Mouse (Mus musculus): ENCODE measurements around the gene Naa10. TPM values are rescaled to one million over a fixed set of nuclear protein-coding genes. Genes with fewer than 3 reads are reported as not detected.

Naa10 gene
- polyA plus RNA-seq, 1 experiment from 2014 or later = 159 TPM

- Histone ChIP-seq H3K9ac (no peak overlapping the region), H3K4me1 (no peaks in the 10 kb centered on the region), H3K27me3 (no peaks in the 10 kb centered on the region; the same call in 1 of the 2 replicates), H3K27ac (no peak overlapping the region), H3K4me3 (replicated peaks) (no peak overlapping the region), H3K36me3 (no peaks in the 10 kb centered on the region), H3K4me2 (no peak overlapping the region), H3K9me3 (replicated peaks) (no peaks in the 10 kb centered on the region)
- ATAC-seq (replicated peaks; ENCODE audit: low FRiP score) = no peak
- 58% methylated on average over 1 of the region's 1 CpGs for WGBS
Observed at GRCm38 (mm10) chrX:73871956-73872355, 49.8 kb downstream of the Naa10 start.

- H3K36me3 ChIP-seq = no peaks in the 10 kb centered on the region
- no peak for ATAC-seq (replicated peaks; ENCODE audit: low FRiP score)
- H3K4me2 ChIP-seq = no peak overlapping the region
- H3K27ac ChIP-seq = no peak overlapping the region
- H3K4me3 ChIP-seq (replicated peaks) = no peak overlapping the region
- no peaks in the 10 kb centered on the region; the same call in 1 of the 2 replicates for H3K27me3 ChIP-seq
- no peak overlapping the region for H3K9ac ChIP-seq
- H3K4me1 ChIP-seq = no peaks in the 10 kb centered on the region
- H3K9me3 ChIP-seq (replicated peaks) = no peaks in the 10 kb centered on the region
Observed at GRCm38 (mm10) chrX:73871474-73871873, 50.3 kb downstream of the Naa10 start.

DNA sequence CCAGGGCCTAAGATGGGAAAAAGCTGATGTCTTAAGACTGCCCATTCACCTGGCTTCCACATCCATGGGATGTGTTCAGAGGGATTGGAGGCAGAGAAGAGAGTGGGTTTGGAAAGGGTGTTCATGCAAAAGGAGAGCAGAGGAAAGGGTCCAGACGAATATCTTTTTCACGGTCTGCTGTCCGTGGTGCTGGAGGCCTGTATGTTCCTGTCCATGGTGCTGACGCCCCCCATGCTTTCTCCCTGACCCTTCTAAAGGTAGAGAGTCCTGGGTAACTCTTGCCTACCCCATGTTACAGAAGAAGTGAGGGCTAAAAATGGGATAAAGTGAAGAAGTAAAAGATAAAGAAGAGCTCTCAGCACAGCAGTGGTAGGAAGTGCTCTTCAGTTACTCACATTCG is 52.4 kb downstream of the Naa10 start:
- no peaks in the 10 kb centered on the region for H3K9me3 ChIP-seq (replicated peaks)
- H3K4me3 ChIP-seq (replicated peaks) = no peak overlapping the region
- no peaks in the 10 kb centered on the region for H3K36me3 ChIP-seq
- H3K9ac ChIP-seq = no peak overlapping the region
- 12% methylated on average over 5 of the region's 5 CpGs for WGBS
- H3K4me2 ChIP-seq = no peak overlapping the region
- H3K27me3 ChIP-seq = no peaks in the 10 kb centered on the region; the same call in 1 of the 2 replicates
- H3K4me1 ChIP-seq = no peaks in the 10 kb centered on the region
- ATAC-seq (replicated peaks; ENCODE audit: low FRiP score) = no peak
- H3K27ac ChIP-seq = no peak overlapping the region

- Histone ChIP-seq H3K27me3 (no peaks in the 10 kb centered on the region; the same call in 1 of the 2 replicates), H3K27ac (no peak overlapping the region), H3K4me2 (no peak overlapping the region), H3K9ac (no peak overlapping the region), H3K4me1 (no peaks in the 10 kb centered on the region), H3K9me3 (replicated peaks) (no peaks in the 10 kb centered on the region), H3K4me3 (replicated peaks) (no peak overlapping the region), H3K36me3 (no peaks in the 10 kb centered on the region)
- WGBS = 75% methylated on average over 1 of the region's 1 CpGs
- no peak for ATAC-seq (replicated peaks; ENCODE audit: low FRiP score)
Observed at GRCm38 (mm10) chrX:73867852-73868251, 53.9 kb downstream of the Naa10 start.

DNA sequence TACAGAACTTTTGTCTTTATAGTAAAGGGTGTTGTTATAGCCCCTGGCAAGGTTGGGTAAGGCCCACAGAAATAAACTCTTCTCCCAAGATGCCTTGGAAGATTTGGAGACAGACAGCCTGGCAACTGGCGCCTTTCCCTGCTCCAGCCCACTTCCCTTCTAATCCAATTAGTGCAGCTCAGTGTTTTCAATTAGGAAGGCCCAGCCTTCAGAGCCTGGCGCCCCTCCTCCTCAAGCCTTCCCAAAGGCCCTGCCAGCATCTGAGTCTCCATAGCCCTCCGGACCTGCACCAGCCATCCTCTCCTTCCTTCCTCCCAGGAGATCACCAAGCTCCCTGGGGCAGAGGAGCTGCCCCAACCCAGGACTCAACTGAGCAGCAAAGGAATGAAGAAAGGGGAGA is 54.5 kb downstream of the Naa10 start:
- Histone ChIP-seq H3K4me1 (no peaks in the 10 kb centered on the region), H3K27me3 (no peaks in the 10 kb centered on the region; the same call in 1 of the 2 replicates), H3K9me3 (replicated peaks) (no peaks in the 10 kb centered on the region), H3K4me3 (replicated peaks) (no peak overlapping the region), H3K4me2 (no peak overlapping the region), H3K27ac (no peak overlapping the region), H3K9ac (no peak overlapping the region), H3K36me3 (no peaks in the 10 kb centered on the region)
- WGBS = 40% methylated on average over 3 of the region's 3 CpGs
- ATAC-seq (replicated peaks; ENCODE audit: low FRiP score) = no peak

Other genes starting within 250 kb of the Naa10 start
- 7.1 and 7.9 TPM in 2 replicates for gene Slc6a8, start 248.8 kb downstream of the Naa10 start, polyA plus RNA-seq (2015; fragmentation: Nextera tagmentation; extraction: Ambion mirVana)
- gene Bcap31, start 205.8 kb downstream of the Naa10 start, polyA plus RNA-seq (2015; fragmentation: Nextera tagmentation; extraction: Ambion mirVana) = 256 and 267 TPM in 2 replicates
- gene Abcd1, start 205.3 kb downstream of the Naa10 start, polyA plus RNA-seq (2015; fragmentation: Nextera tagmentation; extraction: Ambion mirVana) = 12.4 and 15.2 TPM in 2 replicates
- 0.14 and 0.44 TPM in 2 replicates for gene Plxnb3, start 164.9 kb downstream of the Naa10 start, polyA plus RNA-seq (2015; fragmentation: Nextera tagmentation; extraction: Ambion mirVana)
- gene Srpk3, start 147.5 kb downstream of the Naa10 start, polyA plus RNA-seq (2015; fragmentation: Nextera tagmentation; extraction: Ambion mirVana) = 5.2 and 8.1 TPM in 2 replicates
- 224 and 234 TPM in 2 replicates for gene Idh3g, start 135.0 kb downstream of the Naa10 start, polyA plus RNA-seq (2015; fragmentation: Nextera tagmentation; extraction: Ambion mirVana)
- gene Ssr4, start 134.9 kb downstream of the Naa10 start, polyA plus RNA-seq (2015; fragmentation: Nextera tagmentation; extraction: Ambion mirVana) = 176 and 184 TPM in 2 replicates
- gene Pdzd4, start 97.0 kb downstream of the Naa10 start, polyA plus RNA-seq (2015; fragmentation: Nextera tagmentation; extraction: Ambion mirVana) = 0.80 and 0.92 TPM in 2 replicates
- 5.8 and 6.2 TPM in 2 replicates for gene Avpr2, start 29.8 kb downstream of the Naa10 start, polyA plus RNA-seq (2015; fragmentation: Nextera tagmentation; extraction: Ambion mirVana)
- gene L1cam, start 25.8 kb downstream of the Naa10 start, polyA plus RNA-seq (2015; fragmentation: Nextera tagmentation; extraction: Ambion mirVana) = 8.0 and 10.4 TPM in 2 replicates
- gene Arhgap4, start 74 bp downstream of the Naa10 start, polyA plus RNA-seq (2015; fragmentation: Nextera tagmentation; extraction: Ambion mirVana) = 3.7 and 4.0 TPM in 2 replicates
- 41.9 and 54.5 TPM in 2 replicates for gene Renbp, start 8.9 kb upstream of the Naa10 start, polyA plus RNA-seq (2015; fragmentation: Nextera tagmentation; extraction: Ambion mirVana)
- gene Hcfc1, start 44.4 kb upstream of the Naa10 start, polyA plus RNA-seq (2015; fragmentation: Nextera tagmentation; extraction: Ambion mirVana) = 58.1 and 60.5 TPM in 2 replicates
- gene Irak1, start 102.0 kb upstream of the Naa10 start, polyA plus RNA-seq (2015; fragmentation: Nextera tagmentation; extraction: Ambion mirVana) = 71.5 and 77.8 TPM in 2 replicates
- gene Opn1mw, start 205.5 kb upstream of the Naa10 start, polyA plus RNA-seq (2015; fragmentation: Nextera tagmentation; extraction: Ambion mirVana) = not detected in 2 replicates
- 11.2 and 12.1 TPM in 2 replicates for gene Mecp2, start 213.4 kb upstream of the Naa10 start, polyA plus RNA-seq (2015; fragmentation: Nextera tagmentation; extraction: Ambion mirVana)
- gene Tex28, start 245.9 kb upstream of the Naa10 start, polyA plus RNA-seq (2015; fragmentation: Nextera tagmentation; extraction: Ambion mirVana) = not detected in 2 replicates